Mouse (Mus musculus) frontal cortex, postnatal 10 days (tissue): ENCODE results near the gene Asic4.

Source experiments
- DNase-seq, 2 experiments: peaks; one replicate each; pipeline ENCODE4 v3.0.0; 2022; ENCODE audit warnings: low spot score in 2 of 2, mixed read lengths in 1 of 2

Gene Asic4

GRCm38 (mm10) chr1:75463652-75464204, 13.5 kb downstream of the Asic4 start:
- DNase-seq = no peak

DNA sequence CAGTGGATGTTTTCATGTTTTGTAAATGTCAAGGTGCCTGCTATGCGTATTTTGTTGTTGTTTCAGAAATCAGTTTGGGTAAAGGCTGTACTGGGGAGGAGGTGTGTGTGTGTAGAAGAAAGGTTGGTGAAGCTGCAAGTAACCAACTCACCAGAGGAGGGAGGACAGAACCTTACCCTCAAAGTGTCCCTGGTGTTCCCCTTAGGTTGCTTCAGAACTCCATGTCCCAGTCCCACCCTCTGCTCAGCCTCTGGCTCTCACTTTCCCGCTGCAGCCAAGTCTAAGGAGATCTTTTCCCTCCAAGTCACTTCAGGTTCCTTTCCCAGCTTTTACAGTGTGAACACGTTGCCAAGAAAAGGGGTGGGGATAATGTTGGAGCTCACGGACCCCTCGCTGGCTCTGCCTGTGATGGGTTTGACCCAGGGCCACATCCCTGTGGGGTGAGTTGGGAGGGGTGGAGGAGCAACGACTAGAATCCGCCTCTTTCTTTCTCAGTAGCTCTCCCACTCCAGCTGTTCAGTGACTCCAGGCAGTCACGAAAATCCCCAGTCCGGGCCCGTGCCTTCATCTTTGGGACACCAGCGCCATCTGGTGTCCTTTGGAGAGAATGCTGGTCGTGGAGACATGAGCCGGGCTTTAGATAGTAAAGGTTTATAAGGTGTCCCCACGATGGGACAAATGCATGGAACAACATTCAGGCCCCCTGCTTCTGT, 17.1 kb downstream of the Asic4 start:
- DNase-seq = peak in 1 of 2 experiments; percentile 77

- DNase-seq = no peak
Observed at GRCm38 (mm10) chr1:75469287-75469825, 19.1 kb downstream of the Asic4 start.

DNA sequence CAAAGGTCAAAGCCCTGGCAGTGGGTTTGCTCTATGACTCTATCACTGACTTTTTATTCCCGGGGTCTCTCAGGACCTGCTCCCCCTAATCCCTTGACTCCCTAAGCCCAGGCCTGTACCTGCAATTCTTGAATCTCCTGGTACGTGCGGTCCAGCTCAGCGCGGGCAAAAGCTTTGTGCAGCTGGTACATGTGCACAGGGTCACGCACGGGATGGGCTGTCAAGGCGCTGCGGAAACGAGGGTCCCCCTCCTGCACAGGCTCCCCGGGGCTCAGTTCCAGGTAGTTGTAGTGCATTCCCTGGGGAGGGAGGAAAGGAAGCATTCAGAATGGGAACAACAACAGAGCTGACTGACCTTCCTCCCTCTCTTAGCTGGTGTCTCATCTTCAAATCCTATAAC, 26.2 kb downstream of the Asic4 start:
- DNase-seq = no peak

GRCm38 (mm10) chr1:75477264-75477965, 27.2 kb downstream of the Asic4 start:
- peak in 1 of 2 experiments; percentile 78 for DNase-seq

GRCm38 (mm10) chr1:75477966-75478290, 27.7 kb downstream of the Asic4 start:
- no peak for DNase-seq

DNA sequence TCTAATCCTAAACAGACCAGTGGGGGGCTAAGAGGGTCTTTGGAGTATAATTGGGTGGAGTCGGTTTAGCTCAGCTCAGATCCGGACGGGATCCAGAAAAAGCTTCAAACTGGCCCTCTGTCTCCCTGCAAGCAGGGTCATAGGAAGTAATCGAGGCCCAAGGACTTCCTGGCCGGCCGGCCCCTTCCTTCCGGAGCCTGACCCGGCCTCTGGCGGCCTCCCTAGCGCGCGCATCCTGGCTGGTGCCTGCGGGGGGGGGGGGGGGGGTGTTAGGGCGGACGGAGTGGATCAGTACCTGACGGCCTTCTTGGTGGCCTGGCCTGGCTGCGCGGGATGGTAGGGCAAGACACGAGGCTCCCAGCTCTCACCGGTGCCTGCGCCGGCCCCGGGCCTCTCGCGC, 28.3 kb downstream of the Asic4 start:
- DNase-seq = no peak

DNA sequence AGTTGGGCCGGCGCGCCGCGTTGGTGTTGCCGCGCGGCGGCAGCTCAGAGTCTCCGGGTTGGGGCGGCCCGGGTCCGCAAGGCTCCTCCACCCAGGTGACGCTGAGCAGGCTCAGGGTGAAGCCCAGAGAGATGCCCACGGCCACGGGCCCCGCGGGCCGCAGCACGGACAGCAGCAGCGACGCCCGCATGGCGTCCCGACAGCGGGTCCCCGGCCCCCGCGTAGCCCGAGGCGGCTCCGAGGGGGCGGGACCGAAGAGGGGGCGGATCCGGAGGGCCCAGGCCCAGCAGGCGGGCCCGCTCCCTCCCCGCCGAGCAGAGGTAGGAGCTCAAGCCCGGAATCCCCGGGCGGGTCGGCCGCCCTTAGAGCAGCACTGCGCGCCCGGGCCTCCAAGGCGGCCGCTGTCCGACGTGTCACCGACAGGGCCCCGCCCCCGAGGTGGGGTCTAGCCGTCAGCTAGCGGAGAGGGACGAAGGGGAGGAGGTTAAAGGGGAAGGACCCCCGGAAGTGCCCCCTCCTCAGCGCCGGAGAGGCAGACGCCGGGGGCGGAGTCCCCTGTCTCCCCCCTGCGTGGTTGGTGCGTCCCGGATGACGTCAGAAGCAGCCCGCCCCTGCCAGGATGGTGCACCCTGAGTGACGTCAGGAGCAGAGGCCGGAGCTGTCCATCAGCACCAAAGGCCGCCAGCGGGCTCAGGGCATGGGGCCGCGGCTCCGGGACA, 28.8 kb downstream of the Asic4 start, which contains the start of the genes Chpf and Tmem198:
Chpf (minus strand) TSS at position 392 of the 719 bp plus-strand sequence.
Tmem198 (plus strand) TSS at position 617 of the 719 bp plus-strand sequence.
- DNase-seq = peak; percentile 97 to 98

GRCm38 (mm10) chr1:75479635-75479989, 29.4 kb downstream of the Asic4 start:
- DNase-seq = no peak

DNA sequence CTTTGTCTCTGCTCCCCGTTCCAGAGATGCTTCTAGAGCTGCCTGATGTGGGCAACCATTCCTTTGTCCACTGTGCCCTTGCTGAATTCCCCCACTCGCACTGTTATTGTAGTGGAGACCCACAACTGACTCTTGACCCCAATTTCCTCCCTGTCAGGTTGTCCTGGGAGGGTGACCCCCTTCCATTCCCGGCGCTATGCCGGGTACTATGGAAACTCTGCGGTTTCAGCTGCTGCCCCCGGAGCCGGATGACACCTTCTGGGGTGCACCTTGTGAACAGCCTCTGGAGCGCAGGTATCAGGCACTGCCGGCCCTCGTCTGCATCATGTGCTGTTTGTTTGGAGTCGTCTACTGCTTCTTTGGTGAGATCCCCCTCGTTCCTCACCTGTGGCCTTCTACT, 29.8 kb downstream of the Asic4 start:
- no peak for DNase-seq

- DNase-seq = no peak
Observed at GRCm38 (mm10) chr1:75480735-75481134, 30.5 kb downstream of the Asic4 start.

DNA sequence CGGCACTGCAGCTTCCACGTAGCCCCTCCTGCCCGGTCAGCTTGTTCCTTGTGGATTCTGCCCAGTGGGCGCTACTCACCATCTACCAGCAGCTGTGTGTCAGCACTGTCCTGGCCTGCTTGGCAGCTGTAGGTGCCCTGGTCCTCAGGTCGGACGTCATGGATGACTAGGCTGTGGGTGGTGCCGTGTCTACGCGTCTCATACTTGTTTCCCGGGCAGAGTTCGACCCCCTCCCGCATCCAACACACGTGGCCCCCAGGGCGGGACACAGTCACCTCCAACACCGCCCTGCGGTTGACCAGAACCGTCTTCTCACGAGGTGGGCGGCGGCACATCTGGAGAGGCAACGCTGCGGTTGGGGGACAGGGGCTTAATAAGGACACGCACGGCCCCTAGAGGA, 36.3 kb downstream of the Asic4 start:
- DNase-seq = no peak

DNA sequence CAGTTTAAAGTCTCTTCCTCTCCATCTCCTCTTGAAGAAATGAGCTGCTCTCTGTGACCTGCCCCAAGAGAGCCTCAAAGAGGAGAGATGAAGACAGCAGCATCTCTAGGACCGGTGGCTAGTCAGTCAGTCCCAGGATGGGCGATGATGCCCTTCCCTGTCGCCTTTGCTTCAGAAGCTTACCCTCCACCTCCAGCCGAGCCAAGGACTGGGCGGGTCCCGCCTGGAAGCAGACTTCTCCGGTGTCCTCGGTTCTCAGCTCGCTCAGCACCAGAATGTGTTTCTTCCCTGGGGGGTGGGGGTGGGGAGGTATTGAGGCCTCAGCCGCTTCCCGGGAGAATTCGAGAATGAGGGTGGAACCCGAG, 36.8 kb downstream of the Asic4 start:
- DNase-seq = no peak

DNA sequence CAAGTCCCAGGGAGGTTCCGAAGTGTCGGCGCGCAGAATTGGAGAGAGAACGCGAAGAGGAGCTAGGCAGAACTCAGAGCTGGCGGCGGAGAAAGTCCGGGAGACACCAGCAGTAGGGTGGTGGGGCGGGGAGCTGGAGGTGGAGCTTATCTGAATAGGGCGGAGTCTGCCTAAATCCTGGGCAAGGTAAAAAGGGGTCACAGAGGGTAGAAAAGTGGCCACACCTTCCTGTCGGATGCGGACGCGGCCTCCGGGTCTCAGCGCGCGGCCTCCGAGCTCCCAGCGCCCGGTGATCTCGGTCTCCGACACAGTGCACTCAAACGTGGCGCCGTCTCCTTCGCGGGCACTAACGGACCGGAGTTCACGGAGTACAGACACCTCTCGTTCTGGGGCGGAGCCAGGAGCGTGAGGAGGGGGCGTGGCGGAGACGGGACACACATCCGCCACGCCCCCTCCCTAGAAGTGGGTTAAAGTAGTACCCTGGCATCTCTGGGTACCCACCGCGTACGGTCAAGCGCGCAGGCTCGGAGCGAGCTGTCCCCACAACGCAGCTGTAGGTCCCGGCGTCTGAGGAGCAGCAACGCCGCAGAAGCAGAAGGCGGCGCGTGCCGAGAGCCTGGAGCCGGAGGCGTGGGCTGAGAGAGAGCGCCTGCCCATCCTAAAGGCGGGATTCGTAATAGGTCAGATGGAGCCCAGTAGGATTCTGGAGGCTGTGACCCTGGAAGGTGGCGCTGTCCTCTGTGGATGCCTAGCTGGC, 37.3 kb downstream of the Asic4 start:
- DNase-seq = peak; percentile 51 to 64

DNA sequence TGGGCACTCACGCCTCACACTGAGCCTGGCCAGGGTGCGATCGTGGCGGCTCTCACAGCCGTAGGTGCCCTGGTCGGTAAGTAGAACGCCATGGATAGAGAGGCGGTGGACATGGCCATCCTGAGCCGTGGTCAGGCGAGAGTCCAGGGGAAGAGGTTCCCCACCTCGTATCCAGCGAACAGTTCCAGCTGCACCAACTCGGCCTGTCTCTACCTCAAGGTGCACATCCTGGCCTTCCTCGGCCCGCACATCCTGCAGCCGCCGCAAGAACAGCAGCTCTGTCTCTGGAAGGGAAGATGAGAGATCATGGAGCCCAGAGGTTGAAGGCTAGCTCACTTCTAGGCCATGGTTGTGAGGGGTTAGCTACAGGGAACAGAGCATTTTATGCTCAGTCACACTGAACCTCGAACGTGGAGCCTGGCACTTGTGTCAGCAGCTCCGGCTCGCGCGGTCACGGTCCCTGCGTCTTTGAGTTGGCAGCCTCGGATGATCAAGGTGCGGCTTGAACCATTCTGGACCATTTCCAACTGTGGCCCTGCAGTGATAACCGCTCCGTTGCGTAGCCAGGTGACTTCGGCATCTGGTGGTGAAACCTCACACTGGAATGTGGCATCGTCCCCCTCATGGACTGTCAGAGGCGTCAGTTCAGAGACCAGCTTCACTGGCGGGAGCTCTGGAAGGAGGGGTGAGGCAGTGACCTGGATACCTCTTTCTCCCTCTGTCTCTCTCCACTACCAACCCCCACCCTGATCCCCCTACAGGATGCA, 40.7 kb downstream of the Asic4 start:
- DNase-seq = no peak

DNA sequence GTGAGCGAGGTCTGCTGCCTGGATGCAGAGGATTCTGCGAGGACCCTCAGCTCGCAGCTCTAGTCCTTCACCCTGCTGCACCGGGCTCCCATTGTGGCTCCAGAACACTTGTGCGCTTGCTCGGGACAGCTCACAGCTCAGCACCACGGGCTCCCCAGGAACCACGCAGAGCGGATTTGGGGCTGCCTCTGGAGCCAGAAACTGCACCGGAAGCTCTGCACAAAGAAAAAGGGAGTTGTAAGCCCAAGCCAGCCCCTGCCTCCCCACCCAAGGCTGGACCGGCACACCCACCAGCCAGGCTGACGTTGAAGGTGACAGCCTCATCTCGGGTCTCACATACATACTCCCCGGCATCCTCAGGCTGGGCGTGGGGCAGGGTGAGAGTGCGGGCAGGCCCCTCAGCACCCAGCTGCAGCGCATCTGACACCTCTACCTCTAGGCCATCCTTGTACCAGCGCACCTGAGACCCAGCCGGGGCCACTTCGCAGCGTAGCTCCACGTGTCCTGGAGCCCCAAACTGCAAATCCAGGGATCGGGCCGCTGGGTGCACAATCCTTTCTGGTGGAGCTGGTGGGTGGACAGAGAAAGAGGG, 42.4 kb downstream of the Asic4 start:
- DNase-seq = no peak

- DNase-seq = peak in 1 of 2 experiments; percentile 9
Observed at GRCm38 (mm10) chr1:75494878-75495548, 44.8 kb downstream of the Asic4 start.

DNA sequence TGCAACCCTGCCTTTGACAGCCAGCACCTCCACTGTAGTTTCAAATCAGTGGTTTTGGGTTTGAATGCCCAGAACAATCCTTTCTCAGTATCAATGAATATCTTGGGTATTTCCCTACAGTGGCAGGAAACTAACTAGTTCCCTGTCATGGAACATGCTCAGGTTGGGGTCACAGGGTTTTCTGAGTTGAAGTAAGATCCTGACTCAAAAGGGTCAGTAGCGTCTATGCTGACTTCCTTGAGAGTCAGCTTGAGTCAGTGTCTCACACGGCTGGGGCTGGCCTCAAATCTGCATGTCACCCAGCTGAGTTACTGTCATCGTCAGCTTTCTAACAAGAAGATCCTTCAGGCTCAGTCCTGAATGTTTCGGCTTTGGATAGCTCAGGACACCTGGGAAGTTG, 48.7 kb downstream of the Asic4 start:
- DNase-seq = no peak

DNA sequence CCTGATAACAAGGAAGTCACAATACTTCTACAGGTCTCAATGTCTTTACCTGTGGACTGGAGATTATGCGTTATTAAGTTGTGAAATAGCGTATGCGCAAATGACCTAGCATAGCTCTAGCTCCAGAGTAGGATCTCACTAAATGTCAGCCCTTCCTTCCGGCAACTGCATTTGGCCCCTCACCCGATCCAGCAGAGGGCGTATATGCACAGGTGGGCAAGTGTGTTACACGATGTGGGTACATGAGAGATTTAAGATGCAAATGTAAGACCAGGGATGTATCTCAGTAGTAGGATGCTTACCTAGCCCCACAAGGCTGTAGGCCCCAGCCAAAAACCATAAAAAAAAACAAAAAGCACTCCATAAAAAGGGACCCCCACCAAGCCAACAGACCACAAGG, 49.2 kb downstream of the Asic4 start:
- DNase-seq = no peak

- DNase-seq = no peak
Observed at GRCm38 (mm10) chr1:75501905-75502304, 51.7 kb downstream of the Asic4 start.
